Mouse (Mus musculus) stomach, embryonic 16.5 days (tissue): Measurements from ENCODE around the gene Aacs. TPM values are rescaled to one million over a fixed set of nuclear protein-coding genes. Genes with fewer than 3 reads are reported as not detected.
"Not testable (repeated sequence)": the region's sequence is repeated elsewhere in the genome, so short reads cannot be mapped to it uniquely, and the experiment has no call there.

Source experiments
- ATAC-seq: fragments of 200-750 bp; cut with Nextera tagmentation; 2 replicates; pipeline ENCODE4 v1.8.0; 2017; ENCODE audit warnings: moderate number of reproducible peaks, moderate TSS enrichment; ENCODE audit not compliant: insufficient read depth, low FRiP score
- H3K27ac ChIP-seq: fragments of 300-500 bp; sonication (generic); 2 replicates; pipeline ENCODE4 v1.5.1; 2014; ENCODE audit warnings: low read length
- H3K27me3 ChIP-seq: fragments of 300-500 bp; sonication (generic); 2 replicates; pipeline ENCODE4 v1.6.1; 2014; ENCODE audit warnings: low read length, control low read depth, mixed read lengths; ENCODE audit not compliant: control insufficient read depth, insufficient read depth
- H3K36me3 ChIP-seq: fragments of 300-500 bp; sonication (generic); 2 replicates; pipeline ENCODE4 v1.6.1; 2014; ENCODE audit warnings: low read length; ENCODE audit not compliant: control insufficient read depth, insufficient read depth
- H3K4me1 ChIP-seq: fragments of 300-500 bp; sonication (generic); 2 replicates; pipeline ENCODE4 v1.6.1; 2014; ENCODE audit warnings: low read length, control low read depth, mixed read lengths; ENCODE audit not compliant: control insufficient read depth, insufficient read depth
- H3K4me2 ChIP-seq: fragments of 300-500 bp; sonication (generic); 2 replicates; pipeline ENCODE4 v1.6.1; 2014; ENCODE audit warnings: low read depth, low read length, mixed read lengths
- H3K4me3 ChIP-seq: fragments of 300-500 bp; sonication (generic); replicated peaks from 2 replicates; pipeline ENCODE4 v1.5.1; 2014; ENCODE audit warnings: mild to moderate bottlenecking, low read length
- H3K9ac ChIP-seq: fragments of 300-500 bp; sonication (generic); 2 replicates; pipeline ENCODE4 v1.6.1; 2014; ENCODE audit warnings: low read length
- H3K9me3 ChIP-seq: fragments of 300-500 bp; sonication (generic); replicated peaks from 2 replicates; pipeline ENCODE4 v1.6.1; 2016; ENCODE audit warnings: low read length, control low read depth; ENCODE audit not compliant: control insufficient read depth
- WGBS: fragments of 180-500 bp; shearing (Covaris S2); extraction: QIAGEN DNeasy Blood & Tissue Kit; methylation state at CpG from one replicate; pipeline ENCODE4 v1.1.7; 2014; 5-methylcytosine and 5-hydroxymethylcytosine counted together
- polyA plus RNA-seq: library from polyadenylated mRNA; unstranded; fragments of >200 nt; fragmentation: Nextera tagmentation; extraction: Ambion mirVana; gene quantifications from 2 replicates; pipeline ENCODE4 v1.2.1, GENCODE M21; 2015

Aacs gene
- polyA plus RNA-seq, 1 experiment from 2014 or later: 75.4 TPM

DNA sequence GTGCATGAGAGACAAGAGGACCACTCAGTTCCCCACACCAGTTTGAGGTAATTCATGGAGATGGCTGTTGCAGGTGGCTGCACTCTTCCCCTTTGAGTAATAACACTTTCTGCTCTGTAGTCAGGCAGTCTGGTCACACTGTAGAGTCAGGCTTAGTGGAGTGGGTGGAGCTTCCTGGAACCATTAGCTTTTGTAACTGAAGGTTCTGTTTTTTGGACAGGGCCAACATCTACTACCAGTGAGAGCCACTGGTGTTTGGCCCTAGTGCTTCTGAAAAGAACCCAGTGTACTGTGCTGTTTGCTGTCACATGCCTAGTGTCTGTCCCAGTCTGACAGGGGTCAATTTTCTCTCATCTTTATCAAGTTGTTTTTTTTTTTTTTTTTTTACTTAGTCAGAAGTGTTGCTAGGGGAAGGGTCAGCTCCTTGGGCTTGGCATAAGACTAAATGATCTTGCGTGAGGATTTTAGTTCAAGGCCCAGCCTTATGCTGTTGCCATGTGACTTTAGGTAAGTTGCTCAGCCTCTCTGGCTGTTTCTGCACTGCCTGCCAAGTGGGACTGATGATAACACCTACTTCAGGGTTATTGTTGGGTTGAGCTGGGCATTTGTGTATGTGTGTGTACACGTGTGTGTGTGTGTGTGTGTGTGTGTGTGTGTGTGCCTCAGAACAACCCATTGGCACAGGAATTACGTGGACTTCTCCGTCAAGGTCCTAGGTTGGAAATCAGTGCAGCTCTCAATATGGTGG lies 9.6 kb downstream of the Aacs start:
- no peak overlapping the region for H3K4me3 ChIP-seq
- H3K4me1 ChIP-seq: peaks cover 7% of the 10 kb centered on the region; the same call in 1 of the 2 replicates
- H3K4me2 ChIP-seq: no peak overlapping the region
- 92% methylated on average over 4 of the region's 4 CpGs for WGBS
- H3K27ac ChIP-seq: no peak overlapping the region
- H3K27me3 ChIP-seq: no peaks in the 10 kb centered on the region
- no peaks in the 10 kb centered on the region for H3K9me3 ChIP-seq
- no peak overlapping the region for H3K9ac ChIP-seq
- H3K36me3 ChIP-seq: peaks cover 16% of the 10 kb centered on the region
- ATAC-seq: no peak

DNA sequence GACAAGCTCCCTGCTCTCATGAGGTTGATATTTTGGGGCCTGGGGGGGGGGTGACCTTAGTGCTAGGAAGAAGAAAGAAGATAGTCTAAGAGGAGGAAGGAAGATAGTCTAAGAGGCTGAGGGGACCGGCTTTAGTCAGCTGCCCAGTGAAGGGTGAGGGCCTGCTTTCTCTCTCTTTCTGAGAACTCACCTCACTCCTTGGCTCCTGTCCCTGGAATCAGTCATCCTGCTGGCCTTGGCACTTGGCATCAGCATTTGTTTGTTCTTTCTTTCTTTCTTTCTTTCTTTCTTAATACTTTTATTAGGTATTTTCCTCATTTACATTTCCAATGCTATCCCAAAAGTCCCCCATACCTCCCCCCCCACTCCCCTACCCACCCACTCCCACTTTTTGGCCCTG lies 10.5 kb downstream of the Aacs start:
- Histone ChIP-seq H3K4me1 (no peaks in the 10 kb centered on the region; the same call in 1 of the 2 replicates), H3K27me3 (no peaks in the 10 kb centered on the region), H3K4me2 (no peak overlapping the region), H3K9me3 (no peaks in the 10 kb centered on the region), H3K9ac (no peak overlapping the region), H3K27ac (no peak overlapping the region), H3K4me3 (no peak overlapping the region), H3K36me3 (peaks cover 16% of the 10 kb centered on the region)
- ATAC-seq: no peak
- 85% methylated on average over 1 of the region's 1 CpGs for WGBS

DNA sequence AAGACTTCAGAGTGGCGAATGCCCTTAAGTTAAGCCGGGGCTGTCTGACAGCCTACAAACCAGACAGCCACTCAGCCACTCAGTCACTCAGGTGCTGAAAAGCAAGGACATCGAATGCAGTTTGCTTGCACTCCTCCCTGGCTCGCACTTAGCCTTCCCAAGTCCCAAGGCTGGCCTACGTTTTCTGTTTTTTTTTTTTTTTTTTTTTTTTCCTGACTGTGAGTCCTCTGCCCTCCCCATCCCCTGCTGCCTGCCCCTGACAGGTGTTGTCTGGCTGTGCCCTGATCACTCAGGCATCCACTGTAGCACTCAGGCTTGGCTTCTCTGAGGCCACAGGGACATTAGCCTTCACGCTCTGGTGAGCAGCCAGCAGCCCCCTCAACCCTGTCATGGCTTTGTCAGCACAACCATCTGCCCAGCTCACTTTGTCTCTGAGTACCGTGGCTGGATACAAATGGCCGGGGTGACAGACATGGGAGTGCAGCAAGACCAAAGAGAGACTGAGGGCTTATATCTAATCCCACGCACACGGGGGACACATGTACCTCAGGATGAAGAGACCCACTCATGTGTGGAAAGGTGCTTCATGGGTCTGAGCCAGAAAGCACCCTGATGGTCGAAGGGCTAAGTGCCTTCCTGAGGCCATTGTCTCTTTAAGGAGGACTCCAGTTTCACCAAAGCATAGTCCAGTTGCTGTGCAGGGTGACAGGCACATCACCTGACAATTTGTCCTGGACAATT lies 11.9 kb downstream of the Aacs start:
- Histone ChIP-seq H3K9ac (no peak overlapping the region), H3K36me3 (peaks cover 16% of the 10 kb centered on the region), H3K4me3 (no peak overlapping the region), H3K4me2 (no peak overlapping the region), H3K9me3 (no peaks in the 10 kb centered on the region), H3K4me1 (no peaks in the 10 kb centered on the region; the same call in 1 of the 2 replicates), H3K27ac (no peak overlapping the region), H3K27me3 (no peaks in the 10 kb centered on the region)
- no peak for ATAC-seq
- 77% methylated on average over 11 of the region's 11 CpGs for WGBS

DNA sequence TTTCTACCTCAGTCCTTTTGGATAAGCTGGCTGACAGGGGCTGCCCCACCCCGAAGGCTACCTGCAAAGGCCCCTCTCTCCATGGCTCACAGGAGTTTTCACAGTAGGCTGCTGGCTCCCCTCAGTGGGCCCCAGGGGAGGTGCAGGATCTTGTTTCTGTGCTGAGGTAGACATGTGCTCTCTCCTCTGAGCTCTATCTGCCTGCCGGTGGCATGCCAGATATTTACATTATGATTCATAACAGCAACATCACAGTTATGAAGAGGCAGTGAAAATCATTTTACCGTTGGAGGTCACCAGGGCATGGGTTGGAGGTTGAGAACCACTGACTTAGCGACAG lies 12.5 kb downstream of the Aacs start:
- H3K36me3 ChIP-seq: peaks cover 14% of the 10 kb centered on the region

DNA sequence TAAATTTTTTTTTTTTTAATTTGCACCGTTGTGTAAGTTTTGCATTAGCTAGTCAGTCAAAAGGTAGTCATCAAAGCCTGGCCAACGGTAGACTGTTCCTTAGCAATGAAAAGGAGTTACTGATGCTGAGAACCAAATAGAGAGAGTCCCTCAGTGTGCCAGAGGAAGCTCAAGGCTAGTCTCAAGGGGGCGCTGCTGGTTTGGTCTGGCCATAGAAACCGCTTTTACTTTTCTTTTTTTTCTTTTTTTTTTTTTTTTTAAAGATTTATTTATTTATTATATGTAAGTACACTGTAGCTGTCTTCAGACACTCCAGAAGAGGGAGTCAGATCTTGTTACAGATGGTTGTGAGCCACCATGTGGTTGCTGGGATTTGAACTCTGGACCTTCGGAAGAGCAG lies 13.3 kb downstream of the Aacs start:
- H3K9ac ChIP-seq, H3K9me3 ChIP-seq, ATAC-seq, H3K27ac ChIP-seq, H3K36me3 ChIP-seq, H3K27me3 ChIP-seq, H3K4me1 ChIP-seq, H3K4me3 ChIP-seq, H3K4me2 ChIP-seq: not testable (repeated sequence)
- WGBS: 90% methylated on average over 5 of the region's 5 CpGs

More for the DNA sequence above, 12.5 kb downstream of the Aacs start:
- Histone ChIP-seq H3K27ac (no peak overlapping the region), H3K4me2 (no peak overlapping the region), H3K4me3 (no peak overlapping the region), H3K4me1 (no peaks in the 10 kb centered on the region; the same call in 1 of the 2 replicates), H3K9me3 (no peaks in the 10 kb centered on the region), H3K9ac (no peak overlapping the region), H3K27me3 (no peaks in the 10 kb centered on the region)
- no peak for ATAC-seq
- 40% methylated on average over 4 of the region's 4 CpGs for WGBS

DNA sequence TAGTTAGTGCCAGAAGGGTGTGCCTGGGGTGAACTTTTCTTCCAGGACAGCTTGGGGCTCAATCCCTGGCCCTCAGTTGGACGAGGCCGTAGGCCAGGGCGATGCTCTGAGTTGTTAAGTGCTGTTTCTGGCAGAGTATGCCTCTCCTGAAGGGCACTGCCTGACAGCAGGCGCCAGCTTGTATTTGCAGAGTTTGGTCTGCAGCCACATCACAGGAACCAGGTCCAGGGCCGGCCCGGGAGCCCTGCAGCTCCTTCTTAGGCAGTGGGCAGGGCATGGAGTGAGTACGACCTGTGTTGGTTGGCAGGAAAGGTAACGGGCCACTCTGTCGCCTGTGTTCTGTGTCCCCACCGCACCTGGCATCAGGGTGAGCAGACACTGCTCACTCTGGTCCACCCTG lies 15.5 kb downstream of the Aacs start:
- H3K36me3 ChIP-seq: peaks cover 9% of the 10 kb centered on the region; the same call in 1 of the 2 replicates
- no peak for ATAC-seq
- H3K4me2 ChIP-seq: no peak overlapping the region
- 89% methylated on average over 10 of the region's 10 CpGs for WGBS
- H3K4me1 ChIP-seq: no peaks in the 10 kb centered on the region; the same call in 1 of the 2 replicates
- no peak overlapping the region for H3K27ac ChIP-seq
- H3K9me3 ChIP-seq: no peaks in the 10 kb centered on the region
- H3K9ac ChIP-seq: no peak overlapping the region
- no peak overlapping the region for H3K4me3 ChIP-seq
- no peaks in the 10 kb centered on the region for H3K27me3 ChIP-seq

DNA sequence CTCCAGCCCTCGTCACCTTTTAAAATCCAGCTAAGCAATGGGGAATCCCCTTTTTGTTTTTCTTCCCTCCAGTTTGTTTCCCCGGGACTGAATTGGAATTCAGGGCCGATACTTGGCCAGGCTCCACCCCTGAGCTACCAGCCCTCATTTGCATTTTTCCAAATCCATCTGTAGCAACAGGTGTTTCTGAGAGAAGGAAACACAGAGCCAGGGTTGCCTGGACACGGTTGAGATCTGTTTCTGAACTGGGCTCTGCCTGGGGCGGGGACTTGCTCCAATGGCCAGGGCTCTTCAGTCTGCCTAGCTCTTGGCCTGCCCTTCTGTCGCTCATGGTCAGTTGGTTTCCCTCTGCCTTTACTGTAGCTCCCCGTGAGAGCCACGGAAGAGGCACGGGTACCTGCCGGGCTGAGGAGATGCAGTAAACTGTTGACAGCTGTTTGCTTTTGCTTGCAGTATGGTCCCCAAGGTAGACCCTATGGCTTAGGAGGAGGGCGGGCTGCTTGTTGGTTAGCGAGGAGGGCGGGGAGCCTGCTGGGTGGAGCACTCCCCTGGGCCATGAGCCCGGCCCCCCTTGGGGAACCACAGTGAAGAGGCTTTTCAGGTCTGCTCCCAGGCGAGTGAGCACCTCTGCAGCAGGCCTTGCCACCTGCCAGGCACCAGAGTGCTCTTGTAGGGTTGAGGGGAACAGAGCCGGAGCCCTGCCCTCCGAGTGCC lies 16.9 kb downstream of the Aacs start:
- Histone ChIP-seq H3K4me3 (no peak overlapping the region), H3K4me2 (no peak overlapping the region), H3K36me3 (peaks cover 7% of the 10 kb centered on the region; the same call in 1 of the 2 replicates), H3K4me1 (no peaks in the 10 kb centered on the region; the same call in 1 of the 2 replicates), H3K27ac (no peak overlapping the region), H3K27me3 (no peaks in the 10 kb centered on the region), H3K9ac (no peak overlapping the region), H3K9me3 (no peaks in the 10 kb centered on the region)
- no peak for ATAC-seq
- 68% methylated on average over 17 of the region's 17 CpGs for WGBS

DNA sequence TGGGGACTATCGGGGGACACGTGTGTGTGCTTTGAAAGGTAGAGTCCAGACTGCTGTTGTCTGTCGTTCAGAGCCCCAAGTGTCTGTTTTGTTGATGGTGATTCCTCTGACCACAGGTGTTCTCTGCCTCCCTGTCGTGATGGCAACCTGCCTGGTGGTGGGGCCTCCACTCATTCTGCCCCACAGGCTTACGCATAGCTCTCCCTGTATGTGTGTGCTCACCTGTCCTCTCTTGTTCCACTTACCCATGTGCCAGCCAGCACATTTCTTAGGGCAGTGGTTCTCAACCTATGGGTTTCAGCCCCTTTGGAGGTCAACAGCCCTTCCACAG lies 17.4 kb downstream of the Aacs start:
- H3K27me3 ChIP-seq: no peaks in the 10 kb centered on the region
- peaks cover 4% of the 10 kb centered on the region; the same call in 1 of the 2 replicates for H3K36me3 ChIP-seq
- no peak overlapping the region for H3K27ac ChIP-seq
- H3K4me2 ChIP-seq: no peak overlapping the region
- H3K4me1 ChIP-seq: no peaks in the 10 kb centered on the region; the same call in 1 of the 2 replicates
- ATAC-seq: no peak
- H3K9ac ChIP-seq: no peak overlapping the region
- H3K4me3 ChIP-seq: no peak overlapping the region
- WGBS: 68% methylated on average over 5 of the region's 5 CpGs
- no peaks in the 10 kb centered on the region for H3K9me3 ChIP-seq

DNA sequence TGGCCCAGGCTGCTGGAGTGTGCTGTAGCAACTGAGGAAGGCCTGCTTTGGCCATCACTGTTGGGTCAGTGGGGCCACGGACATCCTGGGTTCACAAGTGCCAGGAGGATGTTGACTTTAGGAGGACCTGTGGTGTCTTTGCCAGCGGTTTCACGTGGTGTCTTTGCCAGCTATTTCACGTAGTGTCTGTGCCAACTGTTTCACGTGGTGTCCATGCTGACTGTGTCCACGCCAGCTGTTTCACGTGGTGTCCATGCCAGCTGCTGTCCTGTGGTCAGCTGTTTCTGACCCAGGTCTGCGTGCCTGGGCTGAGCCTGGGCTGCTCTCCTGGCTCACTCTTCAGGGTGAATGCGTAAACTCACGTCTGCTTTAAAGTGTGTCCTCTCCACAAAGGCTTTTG lies 20.0 kb downstream of the Aacs start:
- 88% methylated on average over 10 of the region's 10 CpGs for WGBS
- Histone ChIP-seq H3K9me3 (no peaks in the 10 kb centered on the region), H3K9ac (no peak overlapping the region), H3K27me3 (no peaks in the 10 kb centered on the region), H3K36me3 (peaks cover 10% of the 10 kb centered on the region; the same call in 1 of the 2 replicates), H3K4me2 (no peak overlapping the region), H3K4me3 (no peak overlapping the region), H3K27ac (no peak overlapping the region), H3K4me1 (no peaks in the 10 kb centered on the region)
- no peak for ATAC-seq
